Mouse (Mus musculus) R1 (cell line): ENCODE measurements at regions not wholly inside any gene's neighbourhood (a gene's known extent, or its start where the extent isn't known, plus 50 kb on each side); places are given as distances from the start of the nearest gene placed in this dataset.

ENCODE experiments used
- DNase-seq: peaks from one replicate; pipeline ENCODE4 v3.0.0-alpha.2; 2018; ENCODE audit warnings: low read depth, low spot score

DNA sequence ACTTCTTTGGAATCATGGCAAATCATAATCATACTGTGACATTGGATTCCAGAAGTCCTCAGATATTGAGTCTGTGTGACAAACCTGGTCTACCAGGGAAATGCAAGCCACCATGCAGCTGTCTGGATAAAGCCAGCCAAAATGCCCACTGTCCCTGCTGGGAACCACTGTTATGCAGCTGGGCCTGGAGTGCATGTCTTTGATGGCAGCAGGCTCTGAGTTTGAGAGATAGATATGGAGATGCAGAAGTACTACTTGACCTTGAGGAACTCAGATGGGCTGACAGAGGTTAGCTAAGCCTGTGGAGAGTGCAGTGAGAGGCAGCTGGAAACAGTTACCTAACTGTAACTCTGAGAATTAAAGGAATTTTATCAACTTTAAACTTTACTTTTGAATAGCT is 1039.8 kb upstream of the Lrrn3 start:
- peak; percentile 85 for DNase-seq

- peak; percentile 93 for DNase-seq
Observed at GRCm38 (mm10) chr12:42524875-42525274, 1038.6 kb upstream of the Lrrn3 start.
